Mouse (Mus musculus) lung, adult 2 months (tissue): Measurements from ENCODE around the gene Gm14409. TPM values are rescaled to one million over a fixed set of nuclear protein-coding genes. Genes with fewer than 3 reads are reported as not detected.
"Not testable (repeated sequence)": the region's sequence is repeated elsewhere in the genome, so short reads cannot be mapped to it uniquely, and the experiment has no call there.

Source experiments
- DNase-seq: peaks from one replicate; pipeline ENCODE4 v3.0.0; 2022
- H3K4me1 ChIP-seq: fragments of 200-500 bp; 2 replicates; pipeline ENCODE4 v1.6.1; 2011; ENCODE audit warnings: low read length; ENCODE audit not compliant: control insufficient read depth, insufficient read depth
- H3K4me3 ChIP-seq: fragments of 200-500 bp; replicated peaks from 2 replicates; pipeline ENCODE3; 2011; ENCODE audit warnings: low read depth, mild to moderate bottlenecking, control low read depth, low read length; ENCODE audit errors: extremely low read depth
- WGBS: fragments of 180-500 bp; shearing (Covaris S2); methylation state at CpG from one replicate; pipeline ENCODE4 v1.1.7; 2018; 5-methylcytosine and 5-hydroxymethylcytosine counted together
- polyA plus RNA-seq: library from polyadenylated mRNA; depleted of rRNA; stranded (reverse); fragments of >200 nt; gene quantifications from 2 replicates; pipeline ENCODE4 v1.2.3, GENCODE M21; 2012; rRNA removed

The Gm14409 gene
- not detected in 2 replicates for polyA plus RNA-seq

- no CpG with 5 or more reads among the region's 2 CpGs for WGBS
- not testable (repeated sequence) for DNase-seq, H3K4me1 ChIP-seq, H3K4me3 ChIP-seq
Observed at GRCm38 (mm10) chr2:177266936-177267335, at the start of gene Gm14409. Gene Gm14409, minus strand, starts transcription at chr2:177267036.

- WGBS = 66% methylated on average over 4 of the region's 4 CpGs
- H3K4me3 ChIP-seq, DNase-seq, H3K4me1 ChIP-seq: not testable (repeated sequence)
Observed at GRCm38 (mm10) chr2:177309627-177310026, 42.8 kb upstream of the Gm14409 start.

GRCm38 (mm10) chr2:177304980-177305379 is 38.1 kb upstream of the Gm14409 start:
- no CpG with 5 or more reads among the region's 2 CpGs for WGBS
- DNase-seq, H3K4me3 ChIP-seq, H3K4me1 ChIP-seq: not testable (repeated sequence)

GRCm38 (mm10) chr2:177283701-177284100 is 16.9 kb upstream of the Gm14409 start:
- not testable (repeated sequence) for H3K4me1 ChIP-seq, H3K4me3 ChIP-seq, DNase-seq
- WGBS = 20% methylated on average over 3 of the region's 3 CpGs

- not testable (repeated sequence) for H3K4me1 ChIP-seq, DNase-seq, H3K4me3 ChIP-seq
- 82% methylated on average over 2 of the region's 2 CpGs for WGBS
Observed at GRCm38 (mm10) chr2:177277754-177278153, 10.9 kb upstream of the Gm14409 start.

- not testable (repeated sequence) for H3K4me3 ChIP-seq, H3K4me1 ChIP-seq, DNase-seq
- 78% methylated on average over 2 of the region's 2 CpGs for WGBS
Observed at GRCm38 (mm10) chr2:177272237-177272636, 5.4 kb upstream of the Gm14409 start.

GRCm38 (mm10) chr2:177247449-177247848 is 19.4 kb downstream of the Gm14409 start:
- not testable (repeated sequence) for H3K4me3 ChIP-seq, DNase-seq, H3K4me1 ChIP-seq
- 80% methylated on average over 2 of the region's 2 CpGs for WGBS

- not testable (repeated sequence) for DNase-seq, H3K4me1 ChIP-seq, H3K4me3 ChIP-seq
- WGBS = 49% methylated on average over 2 of the region's 2 CpGs
Observed at GRCm38 (mm10) chr2:177230461-177230860, 36.4 kb downstream of the Gm14409 start.

Other genes starting within 250 kb of the Gm14409 start
- gene Gm14401, start 192.7 kb downstream of the Gm14409 start, polyA plus RNA-seq = not detected in 2 replicates
- 2.8 and 4.4 TPM in 2 replicates for gene Gm14410, start 60.6 kb downstream of the Gm14409 start, polyA plus RNA-seq
- 0.09 TPM in 2 replicates for gene Gm14412, start 57.3 kb upstream of the Gm14409 start, polyA plus RNA-seq
- 0.94 and 1.1 TPM in 2 replicates for gene Gm14418, start 131.3 kb upstream of the Gm14409 start, polyA plus RNA-seq
- 5.1 and 5.2 TPM in 2 replicates for gene Zfp970, start 197.7 kb upstream of the Gm14409 start, polyA plus RNA-seq
- gene Gm14403, start 231.2 kb upstream of the Gm14409 start, polyA plus RNA-seq = 1.1 and 1.3 TPM in 2 replicates